Mouse (Mus musculus) E14TG2a.4 (cell line): ENCODE data around the gene Lgals9.

Experiments
- CTCF ChIP-seq: conservative IDR thresholded peaks from 2 replicates; pipeline ENCODE4 v1.5.1; 2014; ENCODE audit warnings: low read length
- POU5F1 ChIP-seq: IDR thresholded peaks from 2 replicates; pipeline ENCODE4 v1.6.1; 2014; ENCODE audit warnings: low read length, borderline replicate concordance

GRCm38 (mm10) chr11:78961221-78961620, 23.5 kb downstream of the Lgals9 start:
- TF ChIP-seq CTCF (no peak), POU5F1 (no peak)
